Mouse (Mus musculus): ENCODE results near the gene Slc44a1.

The Slc44a1 gene

GRCm38 (mm10) chr4:53440010-53440815 lies at the start of gene Slc44a1:
TSS of gene Slc44a1 (plus strand) at chr4:53440413.
- peak; percentile 91 for DNase-seq

GRCm38 (mm10) chr4:53395002-53395401 lies 45.2 kb upstream of the Slc44a1 start:
- no peak for DNase-seq

- DNase-seq, result no peak
These were observed 43.5 kb upstream of the Slc44a1 start for GRCm38 (mm10) chr4:53396623-53397192.

GRCm38 (mm10) chr4:53397280-53398117 lies 42.7 kb upstream of the Slc44a1 start:
- no peak for DNase-seq

- no peak for DNase-seq
These were observed 41.7 kb upstream of the Slc44a1 start for GRCm38 (mm10) chr4:53398561-53398960.

GRCm38 (mm10) chr4:53399428-53399827 lies 40.8 kb upstream of the Slc44a1 start:
- no peak for DNase-seq

GRCm38 (mm10) chr4:53403386-53403785 lies 36.8 kb upstream of the Slc44a1 start:
- DNase-seq, result no peak

- DNase-seq, result peak; percentile 67
These were observed 35.7 kb upstream of the Slc44a1 start for GRCm38 (mm10) chr4:53404431-53404925.

- DNase-seq, result no peak
These were observed 33.3 kb upstream of the Slc44a1 start for GRCm38 (mm10) chr4:53406866-53407265.

GRCm38 (mm10) chr4:53408821-53409220 lies 31.4 kb upstream of the Slc44a1 start:
- no peak for DNase-seq

- DNase-seq, result no peak
These were observed 30.6 kb upstream of the Slc44a1 start for GRCm38 (mm10) chr4:53409526-53410085.

GRCm38 (mm10) chr4:53410752-53411151 lies 29.5 kb upstream of the Slc44a1 start:
- DNase-seq, result no peak

GRCm38 (mm10) chr4:53411958-53412870 lies 28.0 kb upstream of the Slc44a1 start:
- no peak for DNase-seq

- no peak for DNase-seq
These were observed 27.2 kb upstream of the Slc44a1 start for GRCm38 (mm10) chr4:53412991-53413390.

GRCm38 (mm10) chr4:53414031-53414797 lies 26.0 kb upstream of the Slc44a1 start:
- DNase-seq, result no peak

GRCm38 (mm10) chr4:53415873-53416637 lies 24.2 kb upstream of the Slc44a1 start:
- peak; percentile 62 for DNase-seq

- no peak for DNase-seq
These were observed 23.3 kb upstream of the Slc44a1 start for GRCm38 (mm10) chr4:53416928-53417327.

- no peak for DNase-seq
These were observed 17.4 kb upstream of the Slc44a1 start for GRCm38 (mm10) chr4:53422799-53423198.

GRCm38 (mm10) chr4:53427120-53427519 lies 13.1 kb upstream of the Slc44a1 start:
- no peak for DNase-seq

- no peak for DNase-seq
These were observed 9.7 kb upstream of the Slc44a1 start for GRCm38 (mm10) chr4:53430522-53430921.

Measured in right cerebral cortex, adult 18-20 months (tissue).